Mouse (Mus musculus): ENCODE measurements around the gene Wwc1. TPM values are rescaled to one million over a fixed set of nuclear protein-coding genes. Genes with fewer than 3 reads are reported as not detected.

Wwc1 gene
- polyA plus RNA-seq, 1 experiment from 2014 or later: 8.5 TPM

DNA sequence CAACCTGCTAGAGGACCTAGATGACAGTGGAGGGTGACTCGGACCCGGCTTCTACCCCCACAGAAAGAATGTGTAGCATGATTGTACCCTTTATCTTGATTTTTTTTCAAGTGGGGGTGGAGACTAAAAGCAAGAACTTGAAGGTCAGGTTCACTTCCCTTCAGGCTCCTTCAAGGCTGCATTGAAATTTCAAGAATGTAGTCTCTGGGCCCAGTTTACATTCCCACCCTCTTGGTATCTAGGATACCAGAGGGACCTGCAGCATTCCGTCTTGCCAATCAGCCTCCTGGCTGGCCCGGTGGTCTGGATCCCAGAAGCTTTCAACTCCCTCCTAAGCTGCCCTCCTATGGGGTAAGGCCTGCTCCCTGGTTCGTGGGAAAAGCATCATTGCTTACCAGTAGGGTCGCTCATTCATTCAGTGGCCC, 31.9 kb downstream of the Wwc1 start:
- DNase-seq (ENCODE audit: low spot score, missing footprints) (peak; percentile 87), ATAC-seq (ENCODE audit: low FRiP score) (peak; percentile 73)
- H3K4me3 ChIP-seq (ENCODE audit: low read depth, low read length): no peak overlapping the region
- no peak overlapping the region for H3K9ac ChIP-seq (ENCODE audit: low read length)
- no peaks in the 10 kb centered on the region for H3K36me3 ChIP-seq (ENCODE audit: control insufficient read depth, insufficient read depth, low read length)
- H3K4me1 ChIP-seq (ENCODE audit: control insufficient read depth, insufficient read depth, low read length): peaks cover 10% of the 10 kb centered on the region; the same call in 1 of the 2 replicates
- H3K9me3 ChIP-seq (ENCODE audit: control insufficient read depth, low read length): no peaks in the 10 kb centered on the region
- H3K27ac ChIP-seq (ENCODE audit: low read depth, low read length): no peak overlapping the region
- 18% methylated on average over 6 of the region's 6 CpGs for WGBS
- H3K4me2 ChIP-seq: no peak overlapping the region
- H3K27me3 ChIP-seq (ENCODE audit: control insufficient read depth, insufficient read depth, low read length): no peaks in the 10 kb centered on the region

DNA sequence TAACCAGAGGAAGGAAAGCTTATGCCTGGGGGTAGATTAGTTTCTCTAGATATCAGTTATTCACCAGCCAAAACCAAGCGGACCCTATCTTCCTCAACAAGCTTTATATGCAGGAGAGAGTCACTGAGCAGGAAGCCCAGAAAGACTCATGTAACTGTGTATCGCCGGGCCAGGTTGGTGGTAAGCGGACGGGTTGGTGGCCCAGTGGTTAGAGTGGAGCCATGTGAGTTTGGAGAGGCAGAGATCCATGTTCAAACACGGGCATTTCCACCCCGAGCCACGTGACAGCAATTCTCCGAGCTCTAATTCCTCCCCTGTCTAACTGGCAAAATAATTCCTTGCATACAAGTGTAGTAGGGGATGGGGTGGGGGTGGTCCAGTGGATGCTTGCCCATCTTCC, 32.4 kb downstream of the Wwc1 start:
- ATAC-seq (ENCODE audit: low FRiP score) (no peak), DNase-seq (ENCODE audit: low spot score, missing footprints) (no peak)
- H3K4me2 ChIP-seq: no peak overlapping the region
- no peaks in the 10 kb centered on the region for H3K36me3 ChIP-seq (ENCODE audit: control insufficient read depth, insufficient read depth, low read length)
- no peaks in the 10 kb centered on the region for H3K9me3 ChIP-seq (ENCODE audit: control insufficient read depth, low read length)
- 76% methylated on average over 9 of the region's 9 CpGs for WGBS
- no peak overlapping the region for H3K27ac ChIP-seq (ENCODE audit: low read depth, low read length)
- H3K4me1 ChIP-seq (ENCODE audit: control insufficient read depth, insufficient read depth, low read length): peaks cover 10% of the 10 kb centered on the region; the same call in 1 of the 2 replicates
- H3K9ac ChIP-seq (ENCODE audit: low read length): no peak overlapping the region
- H3K4me3 ChIP-seq (ENCODE audit: low read depth, low read length): no peak overlapping the region
- no peaks in the 10 kb centered on the region for H3K27me3 ChIP-seq (ENCODE audit: control insufficient read depth, insufficient read depth, low read length)

DNA sequence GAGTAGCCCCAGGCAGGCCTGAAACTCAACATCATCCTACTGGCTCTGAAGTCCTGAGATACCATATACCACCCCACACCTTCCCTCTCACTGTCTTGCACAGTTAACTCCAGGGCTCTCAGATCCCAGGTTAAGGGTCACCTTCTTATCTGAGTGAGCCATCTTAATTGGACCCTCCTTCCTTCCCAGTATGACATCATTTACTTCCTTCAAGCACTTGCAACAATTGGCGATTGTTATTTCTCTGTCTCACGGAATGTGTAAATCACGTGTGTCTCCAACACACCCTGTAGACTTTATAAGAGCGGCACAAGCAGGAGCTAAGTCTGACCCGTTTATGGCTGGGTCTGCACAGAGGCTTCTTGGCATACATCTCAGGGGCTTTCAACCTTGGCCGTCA, 35.1 kb downstream of the Wwc1 start:
- H3K27me3 ChIP-seq (ENCODE audit: control insufficient read depth, insufficient read depth, low read length): no peaks in the 10 kb centered on the region
- H3K9me3 ChIP-seq (ENCODE audit: control insufficient read depth, low read length): no peaks in the 10 kb centered on the region
- H3K27ac ChIP-seq (ENCODE audit: low read depth, low read length): no peak overlapping the region
- 89% methylated on average over 6 of the region's 6 CpGs for WGBS
- H3K4me3 ChIP-seq (ENCODE audit: low read depth, low read length): no peak overlapping the region
- ATAC-seq (ENCODE audit: low FRiP score) (no peak), DNase-seq (ENCODE audit: low spot score, missing footprints) (no peak)
- H3K9ac ChIP-seq (ENCODE audit: low read length): no peak overlapping the region
- H3K36me3 ChIP-seq (ENCODE audit: control insufficient read depth, insufficient read depth, low read length): no peaks in the 10 kb centered on the region
- H3K4me1 ChIP-seq (ENCODE audit: control insufficient read depth, insufficient read depth, low read length): peaks cover 10% of the 10 kb centered on the region; the same call in 1 of the 2 replicates
- H3K4me2 ChIP-seq: no peak overlapping the region

DNA sequence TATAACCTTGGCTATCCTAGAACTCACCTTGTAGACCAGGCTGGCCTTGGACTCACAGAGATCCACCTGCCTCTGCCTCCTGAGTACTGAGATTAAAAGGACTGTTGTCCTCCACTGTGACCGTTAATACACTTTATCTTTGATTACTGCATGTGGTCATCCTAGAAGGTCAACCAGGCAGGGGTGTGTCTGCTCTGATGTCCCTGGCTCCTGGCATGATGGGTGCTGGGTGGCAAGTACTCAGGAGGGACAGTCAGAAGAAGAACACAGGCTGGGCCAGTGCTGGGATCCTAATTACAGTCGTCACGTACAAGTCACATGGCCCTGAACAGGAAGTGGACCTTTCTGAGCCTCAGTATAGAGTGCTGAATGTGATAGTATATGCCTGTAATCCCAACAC, 38.7 kb downstream of the Wwc1 start:
- no peak for ATAC-seq (ENCODE audit: low FRiP score)
- Histone ChIP-seq H3K27me3 (ENCODE audit: control insufficient read depth, insufficient read depth, low read length) (no peaks in the 10 kb centered on the region), H3K4me1 (ENCODE audit: control insufficient read depth, insufficient read depth, low read length) (no peaks in the 10 kb centered on the region), H3K4me2 (no peak overlapping the region), H3K9me3 (ENCODE audit: control insufficient read depth, low read length) (no peaks in the 10 kb centered on the region), H3K9ac (ENCODE audit: low read length) (no peak overlapping the region), H3K36me3 (ENCODE audit: control insufficient read depth, insufficient read depth, low read length) (no peaks in the 10 kb centered on the region), H3K27ac (ENCODE audit: low read depth, low read length) (no peak overlapping the region), H3K4me3 (ENCODE audit: low read depth, low read length) (no peak overlapping the region)
- DNase-seq (ENCODE audit: low spot score, missing footprints): no peak
- 83% methylated on average over 3 of the region's 3 CpGs for WGBS

DNA sequence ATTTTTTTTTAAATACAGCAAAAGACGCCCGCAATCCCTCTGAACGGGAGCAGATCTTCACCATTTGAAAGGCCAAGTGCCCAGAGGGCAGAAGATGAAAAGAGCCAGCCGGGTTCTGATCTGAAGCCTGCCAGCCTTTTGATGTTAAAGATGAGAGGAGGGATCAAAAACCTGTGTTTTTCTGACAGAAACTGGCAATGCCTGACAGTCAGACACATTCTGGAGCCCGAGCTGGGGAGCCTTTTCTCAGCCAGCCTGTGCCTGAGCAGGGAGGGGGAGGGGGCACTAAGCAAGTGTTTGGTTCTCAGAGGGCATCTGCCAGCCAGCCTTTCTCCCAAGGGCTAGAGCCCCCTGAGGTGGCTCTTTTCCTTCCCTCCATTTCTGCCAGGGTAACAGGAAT, 39.3 kb downstream of the Wwc1 start:
- Histone ChIP-seq H3K9me3 (ENCODE audit: control insufficient read depth, low read length) (no peaks in the 10 kb centered on the region), H3K4me1 (ENCODE audit: control insufficient read depth, insufficient read depth, low read length) (no peaks in the 10 kb centered on the region), H3K36me3 (ENCODE audit: control insufficient read depth, insufficient read depth, low read length) (no peaks in the 10 kb centered on the region), H3K9ac (ENCODE audit: low read length) (no peak overlapping the region), H3K27me3 (ENCODE audit: control insufficient read depth, insufficient read depth, low read length) (no peaks in the 10 kb centered on the region), H3K4me2 (no peak overlapping the region), H3K27ac (ENCODE audit: low read depth, low read length) (no peak overlapping the region), H3K4me3 (ENCODE audit: low read depth, low read length) (no peak overlapping the region)
- 53% methylated on average over 5 of the region's 5 CpGs for WGBS
- DNase-seq (ENCODE audit: low spot score, missing footprints): no peak
- ATAC-seq (ENCODE audit: low FRiP score): no peak

DNA sequence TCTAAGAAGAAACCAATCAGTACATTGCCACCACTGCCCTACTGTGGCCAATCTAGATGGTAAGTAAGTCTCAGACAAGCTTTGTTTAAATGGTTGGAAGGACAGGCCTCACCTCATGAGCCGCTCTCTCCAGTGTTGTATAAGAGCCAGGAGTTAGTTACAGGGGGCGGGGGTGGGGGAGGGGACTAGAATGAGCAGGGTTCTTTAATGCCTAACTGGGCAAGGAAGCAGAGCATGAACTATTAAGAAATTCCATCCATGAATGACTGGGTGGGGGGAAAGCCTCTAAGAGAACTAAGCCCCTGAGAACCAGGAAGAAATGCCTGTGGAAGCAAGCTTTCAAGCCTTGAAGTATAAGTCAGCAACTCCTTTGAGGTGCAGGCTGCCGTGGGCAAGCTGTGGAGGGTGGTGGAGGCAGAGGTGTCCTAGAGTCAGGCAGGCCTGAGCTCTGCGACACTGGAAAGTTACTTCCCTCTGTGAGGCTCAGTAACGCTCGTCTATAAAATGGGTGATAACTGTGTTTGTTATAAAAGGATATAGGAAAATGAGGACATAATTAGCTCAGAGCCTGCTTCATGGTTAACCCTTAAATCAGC, 41.4 kb downstream of the Wwc1 start:
- H3K27me3 ChIP-seq (ENCODE audit: control insufficient read depth, insufficient read depth, low read length): no peaks in the 10 kb centered on the region
- no peaks in the 10 kb centered on the region for H3K9me3 ChIP-seq (ENCODE audit: control insufficient read depth, low read length)
- H3K4me1 ChIP-seq (ENCODE audit: control insufficient read depth, insufficient read depth, low read length): peaks cover 4% of the 10 kb centered on the region
- H3K4me2 ChIP-seq: no peak overlapping the region
- no peaks in the 10 kb centered on the region for H3K36me3 ChIP-seq (ENCODE audit: control insufficient read depth, insufficient read depth, low read length)
- H3K27ac ChIP-seq (ENCODE audit: low read depth, low read length): no peak overlapping the region
- no peak for ATAC-seq (ENCODE audit: low FRiP score)
- DNase-seq (ENCODE audit: low spot score, missing footprints): no peak
- 40% methylated on average over 6 of the region's 6 CpGs for WGBS
- no peak overlapping the region for H3K9ac ChIP-seq (ENCODE audit: low read length)
- no peak overlapping the region for H3K4me3 ChIP-seq (ENCODE audit: low read depth, low read length)

DNA sequence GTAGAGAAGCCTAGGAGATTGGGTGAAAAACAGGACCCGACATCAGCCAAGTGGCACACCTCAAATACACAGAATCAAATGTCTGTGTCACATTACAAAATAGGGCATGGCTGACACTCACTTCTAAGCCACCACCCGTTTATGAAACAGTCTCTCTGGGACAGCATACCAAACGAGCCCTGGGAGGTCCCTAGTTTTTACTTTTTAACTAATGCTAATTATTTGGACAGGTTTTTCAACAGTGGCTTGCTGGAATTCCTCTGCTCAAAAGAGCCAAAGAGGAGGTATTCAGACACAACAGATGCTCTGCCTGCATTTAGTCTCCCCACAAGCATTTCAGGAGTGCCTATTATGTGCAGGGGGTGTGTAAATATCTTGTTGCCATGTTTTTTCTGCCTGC, 44.7 kb downstream of the Wwc1 start:
- ATAC-seq (ENCODE audit: low FRiP score) (no peak), DNase-seq (ENCODE audit: low spot score, missing footprints) (no peak)
- Histone ChIP-seq H3K4me3 (ENCODE audit: low read depth, low read length) (no peak overlapping the region), H3K9me3 (ENCODE audit: control insufficient read depth, low read length) (no peaks in the 10 kb centered on the region), H3K4me2 (no peak overlapping the region), H3K27ac (ENCODE audit: low read depth, low read length) (no peak overlapping the region), H3K27me3 (ENCODE audit: control insufficient read depth, insufficient read depth, low read length) (no peaks in the 10 kb centered on the region), H3K9ac (ENCODE audit: low read length) (no peak overlapping the region), H3K4me1 (ENCODE audit: control insufficient read depth, insufficient read depth, low read length) (peaks cover 17% of the 10 kb centered on the region), H3K36me3 (ENCODE audit: control insufficient read depth, insufficient read depth, low read length) (no peaks in the 10 kb centered on the region)
- 59% methylated on average over 3 of the region's 3 CpGs for WGBS

DNA sequence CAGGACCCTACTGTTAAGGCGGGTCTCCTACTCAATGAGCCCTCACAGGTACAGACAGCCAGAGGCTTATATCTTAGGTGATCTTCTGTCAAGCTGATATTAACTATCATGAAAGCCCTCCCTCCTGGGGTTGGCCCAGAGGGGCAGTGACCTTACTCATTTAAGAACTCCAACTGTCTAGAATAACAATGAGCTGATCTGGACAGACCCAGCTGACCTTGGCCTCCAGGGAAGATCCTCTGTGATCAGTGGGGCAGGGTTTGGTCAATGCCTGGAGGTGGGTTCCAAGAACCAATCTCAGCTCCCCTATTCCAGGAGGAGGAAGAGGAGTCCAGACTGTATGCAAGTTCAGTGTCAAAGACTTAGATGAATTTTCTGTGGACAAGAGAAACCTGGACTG, 45.2 kb downstream of the Wwc1 start:
- WGBS: 94% methylated on average over 1 of the region's 1 CpGs
- no peaks in the 10 kb centered on the region for H3K36me3 ChIP-seq (ENCODE audit: control insufficient read depth, insufficient read depth, low read length)
- no peaks in the 10 kb centered on the region for H3K27me3 ChIP-seq (ENCODE audit: control insufficient read depth, insufficient read depth, low read length)
- H3K4me2 ChIP-seq: no peak overlapping the region
- ATAC-seq (ENCODE audit: low FRiP score) (no peak), DNase-seq (ENCODE audit: low spot score, missing footprints) (no peak)
- H3K27ac ChIP-seq (ENCODE audit: low read depth, low read length): no peak overlapping the region
- H3K9me3 ChIP-seq (ENCODE audit: control insufficient read depth, low read length): no peaks in the 10 kb centered on the region
- H3K4me1 ChIP-seq (ENCODE audit: control insufficient read depth, insufficient read depth, low read length): peaks cover 17% of the 10 kb centered on the region
- no peak overlapping the region for H3K9ac ChIP-seq (ENCODE audit: low read length)
- no peak overlapping the region for H3K4me3 ChIP-seq (ENCODE audit: low read depth, low read length)

DNA sequence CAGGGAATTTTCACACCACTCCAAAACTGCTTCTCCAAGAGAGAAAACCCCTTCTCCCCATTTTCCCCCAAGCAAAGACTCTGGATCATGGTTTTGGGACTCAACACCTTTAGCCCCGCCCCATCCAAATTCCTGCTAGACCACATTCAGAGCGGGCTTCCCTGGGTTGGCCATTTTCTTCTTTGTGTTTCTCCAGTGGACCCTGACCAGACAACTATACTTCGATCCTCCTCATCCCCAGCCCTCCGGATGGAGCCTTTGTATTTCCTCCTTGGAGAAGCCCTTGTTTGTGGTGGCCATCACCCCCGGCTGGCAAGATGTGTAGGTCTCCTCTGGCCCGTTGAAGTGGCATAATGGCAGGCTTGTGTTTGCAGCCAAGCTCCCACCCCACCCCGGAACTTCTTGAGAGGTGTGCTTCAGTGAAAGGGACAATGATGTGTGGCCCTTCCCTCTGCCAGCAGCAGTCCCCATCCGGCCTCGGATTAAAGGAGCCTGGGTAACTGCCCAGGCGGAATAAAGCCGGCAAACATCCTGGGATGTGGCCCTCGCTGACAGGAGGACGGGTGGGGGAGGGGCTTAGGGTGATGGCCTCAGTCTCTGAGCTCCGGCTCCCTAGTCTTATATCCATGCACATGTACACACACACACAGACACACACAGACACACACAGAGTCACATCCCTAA, 46.8 kb downstream of the Wwc1 start:
- 4% methylated on average over 14 of the region's 14 CpGs for WGBS
- Histone ChIP-seq H3K4me3 (ENCODE audit: low read depth, low read length) (no peak overlapping the region), H3K9ac (ENCODE audit: low read length) (peak overlapping the region; percentile 39; the same call in 1 of the 2 replicates)

More for the DNA sequence above, 46.8 kb downstream of the Wwc1 start:
- Histone ChIP-seq H3K9me3 (ENCODE audit: control insufficient read depth, low read length) (no peaks in the 10 kb centered on the region), H3K4me1 (ENCODE audit: control insufficient read depth, insufficient read depth, low read length) (peaks cover 17% of the 10 kb centered on the region), H3K27ac (ENCODE audit: low read depth, low read length) (peak overlapping the region; percentile 49; the same call in 1 of the 2 replicates), H3K36me3 (ENCODE audit: control insufficient read depth, insufficient read depth, low read length) (no peaks in the 10 kb centered on the region), H3K27me3 (ENCODE audit: control insufficient read depth, insufficient read depth, low read length) (no peaks in the 10 kb centered on the region), H3K4me2 (peak overlapping the region; percentile 26)
- ATAC-seq (ENCODE audit: low FRiP score) (peak; percentile 86), DNase-seq (ENCODE audit: low spot score, missing footprints) (peak; percentile 93)

Data from midbrain, embryonic 11.5 days (tissue).